Comparison of ENCODE assay signal across 8 mouse cellular contexts in genomic region chr5:88945661-88946339, GRCm38 (mm10). TPM values are rescaled to one million over a fixed set of nuclear protein-coding genes. Genes with fewer than 3 reads are reported as not detected.
DNase-seq lines count a peak whose midpoint lies in the region; ATAC-seq lines count a peak whose summit lies in the region.

No protein-coding gene starts in this region.

- H3K9ac ChIP-seq in hindbrain, embryonic 13.5 days, result no peak overlapping the region
- no peak overlapping the region for H3K9ac ChIP-seq in midbrain, embryonic 16.5 days (ENCODE audit: low read depth, low read length)
- no peak overlapping the region for H3K9ac ChIP-seq in intestine, embryonic 16.5 days (ENCODE audit: low read depth, low read length)

- peaks cover 3% of the 10 kb centered on the region; the same call in 1 of the 2 replicates for H3K4me1 ChIP-seq in hindbrain, embryonic 13.5 days (replicated peaks)
- no peaks in the 10 kb centered on the region for H3K4me1 ChIP-seq in hindbrain, embryonic 10.5 days (replicated peaks)
- H3K4me1 ChIP-seq in midbrain, embryonic 16.5 days (ENCODE audit: control insufficient read depth, insufficient read depth, low read length), result no peaks in the 10 kb centered on the region
- H3K4me1 ChIP-seq in intestine, embryonic 16.5 days (ENCODE audit: control insufficient read depth, insufficient read depth, low read length), result no peaks in the 10 kb centered on the region

- H3K4me2 ChIP-seq in hindbrain, embryonic 13.5 days, result no peak overlapping the region
- no peak overlapping the region for H3K4me2 ChIP-seq in midbrain, embryonic 16.5 days (ENCODE audit: low read length)
- no peak overlapping the region for H3K4me2 ChIP-seq in intestine, embryonic 16.5 days (ENCODE audit: low read depth, low read length)

- H3K4me3 ChIP-seq in hindbrain, embryonic 13.5 days, result no peak overlapping the region
- no peak overlapping the region for H3K4me3 ChIP-seq in hindbrain, embryonic 10.5 days
- no peak overlapping the region for H3K4me3 ChIP-seq in midbrain, embryonic 16.5 days (ENCODE audit: low read depth, low read length)
- no peak overlapping the region for H3K4me3 ChIP-seq in intestine, embryonic 16.5 days (ENCODE audit: low read length)

- no peaks in the 10 kb centered on the region for H3K27me3 ChIP-seq in hindbrain, embryonic 13.5 days
- H3K27me3 ChIP-seq in hindbrain, embryonic 10.5 days (ENCODE audit: insufficient read depth, poor library complexity, severe bottlenecking), result no peaks in the 10 kb centered on the region
- H3K27me3 ChIP-seq in midbrain, embryonic 16.5 days (ENCODE audit: control insufficient read depth, insufficient read depth, low read depth, low read length), result no peaks in the 10 kb centered on the region
- H3K27me3 ChIP-seq in intestine, embryonic 16.5 days (replicated peaks; ENCODE audit: control insufficient read depth, insufficient read depth, low read length), result no peaks in the 10 kb centered on the region

- H3K9me3 ChIP-seq in hindbrain, embryonic 13.5 days, result no peaks in the 10 kb centered on the region
- H3K9me3 ChIP-seq in hindbrain, embryonic 10.5 days, result no peaks in the 10 kb centered on the region
- H3K9me3 ChIP-seq in midbrain, embryonic 16.5 days (replicated peaks; ENCODE audit: control insufficient read depth, low read length, poor library complexity, severe bottlenecking), result no peaks in the 10 kb centered on the region
- H3K9me3 ChIP-seq in intestine, embryonic 16.5 days (ENCODE audit: control insufficient read depth, low read length), result no peaks in the 10 kb centered on the region

- WGBS in hindbrain, embryonic 13.5 days, result 57% methylated on average over 10 of the region's 10 CpGs
- 74% methylated on average over 10 of the region's 10 CpGs for WGBS in hindbrain, embryonic 10.5 days
- 23% methylated on average over 10 of the region's 10 CpGs for WGBS in midbrain, embryonic 16.5 days
- WGBS in intestine, embryonic 16.5 days, result 85% methylated on average over 10 of the region's 10 CpGs

- ATAC-seq in hindbrain, embryonic 13.5 days (ENCODE audit: low FRiP score), result peak; percentile 43; the same call in 1 of the 2 replicates
- peak; percentile 91 for ATAC-seq in midbrain, embryonic 16.5 days
- ATAC-seq in erythroid progenitor cell, adult 5-6 weeks (replicated peaks; ENCODE audit: low FRiP score, poor library complexity, severe bottlenecking), result no peak
- ATAC-seq in intestine, embryonic 16.5 days, result no peak

- H3K36me3 ChIP-seq in hindbrain, embryonic 13.5 days, result no peaks in the 10 kb centered on the region
- no peaks in the 10 kb centered on the region for H3K36me3 ChIP-seq in hindbrain, embryonic 10.5 days
- H3K36me3 ChIP-seq in midbrain, embryonic 16.5 days (ENCODE audit: control insufficient read depth, insufficient read depth, low read length), result no peaks in the 10 kb centered on the region
- no peaks in the 10 kb centered on the region for H3K36me3 ChIP-seq in intestine, embryonic 16.5 days (ENCODE audit: control insufficient read depth, insufficient read depth, low read length)

- DNase-seq in hindbrain, embryonic 10.5 days (ENCODE audit: low spot score), result no peak
- DNase-seq in cerebellum, adult 18-20 months, result peak; percentile 52 to 69
- peak; percentile 57 for DNase-seq in gastrocnemius, postnatal 10 days
- no peak for DNase-seq in urinary bladder, postnatal 4 days (ENCODE audit: low spot score in 2 of 2)

- no peak overlapping the region for H3K27ac ChIP-seq in hindbrain, embryonic 13.5 days
- no peak overlapping the region for H3K27ac ChIP-seq in hindbrain, embryonic 10.5 days
- H3K27ac ChIP-seq in midbrain, embryonic 16.5 days (ENCODE audit: low read length), result peak overlapping the region; percentile 40; the same call in 1 of the 2 replicates
- no peak overlapping the region for H3K27ac ChIP-seq in intestine, embryonic 16.5 days (ENCODE audit: low read length)

RNA-seq across cellular contexts. Expression of gene Slc4a4, which starts 59.2 kb away (rescaled TPM):
- polyA plus RNA-seq in hindbrain, embryonic 13.5 days (2015; fragmentation: Nextera tagmentation; extraction: Ambion mirVana), result 3.1 and 3.3 TPM in 2 replicates
- 2.0 and 2.5 TPM in 2 replicates for polyA plus RNA-seq in hindbrain, embryonic 10.5 days (2016; fragmentation: Nextera tagmentation; extraction: Ambion mirVana)
- total RNA-seq in gastrocnemius, postnatal 10 days (2021), result 10 to 100 TPM; 11.3 to 11.7 TPM
- 5.7 and 8.3 TPM in 2 replicates for polyA plus RNA-seq in midbrain, embryonic 16.5 days (2015; fragmentation: Nextera tagmentation; extraction: Ambion mirVana)
- not detected in 2 replicates for total RNA-seq in erythroid progenitor cell, adult 5-6 weeks (2015; ENCODE audit: low replicate concordance)
- total RNA-seq in erythroid progenitor cell, adult 5-6 weeks (2017; ENCODE audit: low replicate concordance), result not detected in 2 replicates
- polyA plus RNA-seq in intestine, embryonic 16.5 days (2015; fragmentation: Nextera tagmentation; extraction: Ambion mirVana), result 2.4 and 2.6 TPM in 2 replicates

Comparison
In these comparisons a context has a peak if more than half of its experiments do, and no peak if none do; other contexts are left out.
1. ATAC-seq: peak in hindbrain, embryonic 13.5 days (single experiment) and midbrain, embryonic 16.5 days (single experiment); none in erythroid progenitor cell, adult 5-6 weeks (single experiment) and intestine, embryonic 16.5 days (single experiment).
2. DNase-seq: peak in cerebellum, adult 18-20 months (2 of 2) and gastrocnemius, postnatal 10 days (single experiment); none in hindbrain, embryonic 10.5 days (single experiment) and urinary bladder, postnatal 4 days (0 of 2).